ENCODE assay signal across 21 mouse cellular contexts in genomic region chr16:20836866-20837265, GRCm38 (mm10).
DNase-seq lines count a peak whose midpoint lies in the region; ATAC-seq and TF ChIP-seq lines count a peak whose summit lies in the region.
"Had no signal": no experiment of that assay in that cellular context is flagged by ENCODE, and none has a peak within 500 bp of the region (broad histone marks: within the 10 kb centered on the region; RNA-seq: fewer than 3 reads in every experiment).

No protein-coding gene starts in this region.

- intact Hi-C loops in left cerebral cortex, adult 2 months (cut with DNase I), result no loop called here

- no peaks in the 10 kb centered on the region for H3K27me3 ChIP-seq in hindbrain, embryonic 11.5 days (ENCODE audit: control insufficient read depth, insufficient read depth, low read length)
- no peaks in the 10 kb centered on the region for H3K27me3 ChIP-seq in hindbrain, embryonic 16.5 days (replicated peaks; ENCODE audit: control insufficient read depth, insufficient read depth, low read length)
- H3K27me3 ChIP-seq: liver, embryonic 13.5 days; neural tube, embryonic 12.5 days had no signal

- no peak overlapping the region for H3K4me3 ChIP-seq in hindbrain, embryonic 11.5 days (ENCODE audit: low read depth, low read length)
- no peak overlapping the region for H3K4me3 ChIP-seq in hindbrain, embryonic 16.5 days (ENCODE audit: low read length)
- H3K4me3 ChIP-seq in left cerebral cortex, adult 2 months, result no peak overlapping the region
- H3K4me3 ChIP-seq: liver, embryonic 13.5 days; neural tube, embryonic 12.5 days had no signal

- no peak overlapping the region for H3K27ac ChIP-seq in hindbrain, embryonic 11.5 days (ENCODE audit: low read depth, low read length)
- H3K27ac ChIP-seq in hindbrain, embryonic 16.5 days (ENCODE audit: low read depth, low read length), result no peak overlapping the region
- H3K27ac ChIP-seq in left cerebral cortex, adult 2 months, result no peak overlapping the region
- H3K27ac ChIP-seq: hindbrain, embryonic 14.5 days; liver, embryonic 13.5 days; neural tube, embryonic 12.5 days had no signal

- no peaks in the 10 kb centered on the region for H3K36me3 ChIP-seq in hindbrain, embryonic 11.5 days (ENCODE audit: control insufficient read depth, insufficient read depth, low read length)
- H3K36me3 ChIP-seq in hindbrain, embryonic 16.5 days (ENCODE audit: control insufficient read depth, insufficient read depth, low read length), result no peaks in the 10 kb centered on the region
- H3K36me3 ChIP-seq: G1E; liver, embryonic 13.5 days; neural tube, embryonic 12.5 days had no signal

- TF ChIP-seq CTCF in left cerebral cortex, adult 2 months (IDR thresholded peaks at IDR 0.05), result no peak

- WGBS in hindbrain, embryonic 11.5 days, result 14% methylated on average over 5 of the region's 5 CpGs
- WGBS in hindbrain, embryonic 16.5 days, result 20% methylated on average over 5 of the region's 5 CpGs

- no peaks in the 10 kb centered on the region for H3K9me3 ChIP-seq in hindbrain, embryonic 11.5 days (ENCODE audit: control insufficient read depth, low read length)
- H3K9me3 ChIP-seq in hindbrain, embryonic 16.5 days (ENCODE audit: control insufficient read depth, low read length), result no peaks in the 10 kb centered on the region
- H3K9me3 ChIP-seq: G1E; liver, embryonic 13.5 days; neural tube, embryonic 12.5 days had no signal

- peak; percentile 27 for DNase-seq in hindbrain, embryonic 11.5 days (ENCODE audit: low spot score)
- peak; percentile 54 for DNase-seq in ES-CJ7 (ENCODE audit: low read depth, low spot score)
- DNase-seq in embryo, embryonic 9.5 days (ENCODE audit: extremely low spot score), result peak; percentile 42
- peak; percentile 61 for DNase-seq in mesoderm, embryonic 11.5 days (ENCODE audit: low read depth, low spot score)
- DNase-seq in right cerebral cortex, postnatal 36 days (ENCODE audit: low spot score in 2 of 2), result no peak
- DNase-seq in left cerebral cortex, adult 2 months (ENCODE audit: extremely low spot score in 1 of 2, low spot score in 2 of 2), result no peak
- DNase-seq in urinary bladder, postnatal 36 days (ENCODE audit: low spot score in 2 of 2), result no peak
- DNase-seq: adrenal gland, postnatal 10 days; cerebellum, adult 11 months; cerebellum, postnatal 14 days; gastrocnemius, postnatal 10 days; kidney, adult 18-20 months; kidney, postnatal 10 days; layer of hippocampus, adult 9-11 months; liver, embryonic 13.5 days; lung, postnatal 10 days; right cerebral cortex, postnatal 25 days had no signal

- no peaks in the 10 kb centered on the region for H3K4me1 ChIP-seq in hindbrain, embryonic 11.5 days (replicated peaks; ENCODE audit: control insufficient read depth, insufficient read depth, low read length)
- H3K4me1 ChIP-seq in hindbrain, embryonic 16.5 days (ENCODE audit: control insufficient read depth, insufficient read depth, low read depth, low read length), result no peaks in the 10 kb centered on the region
- H3K4me1 ChIP-seq: liver, embryonic 13.5 days had no signal

- H3K9ac ChIP-seq in hindbrain, embryonic 11.5 days (ENCODE audit: low read depth, low read length), result 0 out of 2 replicates have a peak overlapping the region, but pooled peaks have one; percentile 1
- H3K9ac ChIP-seq in hindbrain, embryonic 16.5 days (ENCODE audit: low read depth, low read length), result no peak overlapping the region
- H3K9ac ChIP-seq: hindbrain, embryonic 14.5 days; liver, embryonic 13.5 days; neural tube, embryonic 12.5 days had no signal

- H3K4me2 ChIP-seq in hindbrain, embryonic 11.5 days (replicated peaks; ENCODE audit: low read depth, low read length), result no peak overlapping the region
- H3K4me2 ChIP-seq in hindbrain, embryonic 16.5 days (ENCODE audit: low read length), result no peak overlapping the region
- H3K4me2 ChIP-seq: hindbrain, embryonic 14.5 days; liver, embryonic 13.5 days; neural tube, embryonic 12.5 days had no signal

- ATAC-seq in hindbrain, embryonic 11.5 days (ENCODE audit: low FRiP score), result no peak
- ATAC-seq in hindbrain, embryonic 16.5 days, result no peak

Comparison
In these comparisons a context has a peak if more than half of its experiments do, and no peak if none do; other contexts are left out.
1. DNase-seq: peak in hindbrain, embryonic 11.5 days (single experiment), ES-CJ7 (single experiment), embryo, embryonic 9.5 days (single experiment) and mesoderm, embryonic 11.5 days (single experiment); none in right cerebral cortex, postnatal 36 days (0 of 2), left cerebral cortex, adult 2 months (0 of 2) and urinary bladder, postnatal 36 days (0 of 2).